Mouse (Mus musculus) small intestine, adult 2 months (tissue): ENCODE data around the gene Mtrex.

Experiments used
- CTCF ChIP-seq: fragments of 200-500 bp; IDR thresholded peaks from 2 replicates; pipeline ENCODE4 v1.5.1; 2012; ENCODE audit warnings: low read depth, mild to moderate bottlenecking, control low read depth, inconsistent platforms, low read length, moderate library complexity, mixed read lengths; ENCODE audit not compliant: insufficient replicate concordance, insufficient read length; ENCODE audit errors: extremely low read depth
- POLR2A ChIP-seq: fragments of 200-500 bp; IDR thresholded peaks from 2 replicates; pipeline ENCODE4 v1.6.1; 2012; ENCODE audit warnings: low read depth, mild to moderate bottlenecking, control low read depth, inconsistent platforms, low read length, moderate library complexity

DNA sequence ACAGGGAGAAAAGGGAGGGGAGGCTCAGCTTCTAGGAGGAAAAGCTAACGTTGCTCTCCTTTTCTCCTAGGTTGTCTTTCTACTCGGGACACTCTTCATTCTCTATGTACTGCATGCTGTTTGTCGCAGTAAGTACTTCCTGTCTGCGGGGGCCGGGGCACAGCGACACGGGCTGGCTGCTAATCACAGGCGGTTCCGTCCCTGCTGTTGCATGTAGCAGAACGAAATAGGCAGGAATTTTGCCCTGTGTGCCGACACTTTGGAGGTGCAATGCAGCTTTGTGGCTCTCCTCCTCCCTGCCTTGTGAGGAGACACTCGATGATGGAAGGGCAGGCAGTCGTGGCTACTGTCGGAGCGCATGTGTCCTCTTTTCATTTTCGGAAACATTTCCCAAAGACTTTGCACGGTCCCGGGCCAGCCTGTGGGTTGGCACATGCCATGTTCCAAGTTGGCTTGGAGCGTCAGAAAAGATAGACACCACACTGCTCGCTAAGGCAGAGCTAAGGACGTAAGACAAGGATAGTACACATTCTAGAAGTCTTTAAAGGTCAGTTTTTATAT is 67.5 kb downstream of the Mtrex start:
- no peak for TF ChIP-seq POLR2A
- no peak for TF ChIP-seq CTCF
